Mouse (Mus musculus) embryonic fibroblast, embryonic 13.5 days (primary cell): ENCODE measurements at regions not wholly inside any gene's neighbourhood (a gene's known extent, or its start where the extent isn't known, plus 50 kb on each side); places are given as distances from the start of the nearest gene placed in this dataset.

Source experiments
- H3K27ac ChIP-seq: 2 replicates; pipeline ENCODE4 v1.5.1; 2012; ENCODE audit warnings: low read length, control low read depth, inconsistent platforms; ENCODE audit not compliant: insufficient read depth
- H3K4me1 ChIP-seq: 2 replicates; pipeline ENCODE4 v1.6.1; 2011; ENCODE audit warnings: low read length; ENCODE audit not compliant: control insufficient read depth, insufficient read depth
- H3K4me3 ChIP-seq: 2 replicates; pipeline ENCODE4 v1.5.1; 2011; ENCODE audit warnings: mild to moderate bottlenecking, control low read depth, low read length; ENCODE audit not compliant: insufficient read depth
- CTCF ChIP-seq: IDR thresholded peaks from 2 replicates; pipeline ENCODE4 v1.5.1; 2011; ENCODE audit warnings: mild to moderate bottlenecking, control low read depth, low read length, moderate library complexity, borderline replicate concordance; ENCODE audit not compliant: insufficient read depth
- POLR2A ChIP-seq: IDR thresholded peaks from 2 replicates; pipeline ENCODE4 v1.6.1; 2011; ENCODE audit warnings: low read depth, mild to moderate bottlenecking, control low read depth, low read length, moderate library complexity

DNA sequence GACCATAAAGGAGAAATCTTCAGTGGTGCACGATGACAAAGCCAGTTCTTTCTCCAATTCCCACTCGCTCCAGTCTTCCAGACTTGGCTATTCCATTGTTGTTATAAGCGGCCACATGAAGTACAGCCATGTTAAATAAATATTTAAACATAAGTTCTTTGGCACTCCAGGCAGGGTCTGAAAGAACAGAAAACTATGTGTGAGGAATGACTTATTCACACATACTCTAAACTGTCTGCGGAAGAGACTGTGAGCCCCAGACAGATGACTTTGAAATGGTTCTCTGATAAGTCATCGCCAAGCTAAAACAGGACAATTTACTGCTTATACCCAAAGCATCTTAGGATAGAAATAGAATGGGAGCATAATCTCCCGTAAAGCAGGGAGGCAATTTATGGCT lies 377.2 kb upstream of the Tom1l1 start:
- H3K4me3 ChIP-seq, result no peak overlapping the region
- TF ChIP-seq POLR2A (no peak), CTCF (no peak)
- peaks cover 7% of the 10 kb centered on the region for H3K4me1 ChIP-seq
- peak overlapping the region; percentile 99 for H3K27ac ChIP-seq

DNA sequence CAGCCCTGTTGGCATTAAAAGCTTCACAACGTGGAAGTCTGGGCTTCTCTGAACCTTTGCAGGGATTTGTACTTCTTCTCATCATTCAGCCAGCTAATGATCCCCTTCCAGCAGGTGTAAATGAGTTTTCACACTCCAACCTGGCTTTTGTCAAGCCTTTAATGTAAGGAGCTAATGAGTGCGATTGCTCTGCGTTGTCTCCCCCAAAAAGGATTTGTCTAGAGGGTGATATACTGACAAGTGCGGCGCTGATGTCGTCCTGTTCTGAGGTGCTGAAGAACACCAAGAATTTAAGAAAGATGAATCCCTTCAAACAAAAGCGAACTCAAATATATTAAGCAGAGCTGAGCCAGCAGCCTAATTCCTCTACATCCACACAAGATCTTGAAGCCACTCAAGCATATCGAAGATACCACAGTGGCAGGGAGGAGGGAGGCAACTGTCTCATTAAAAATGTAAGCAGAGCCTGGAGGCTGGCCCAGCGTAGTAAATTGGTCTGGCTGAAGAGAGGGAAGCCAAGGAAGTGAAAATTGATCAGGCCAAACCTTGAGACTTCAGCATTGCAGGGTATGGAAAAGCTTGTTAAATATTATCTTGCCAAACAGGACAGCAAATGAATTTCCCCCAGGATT lies 368.9 kb upstream of the Tom1l1 start:
- no peak overlapping the region for H3K4me3 ChIP-seq
- H3K4me1 ChIP-seq, result peaks cover 3% of the 10 kb centered on the region; the same call in 1 of the 2 replicates
- H3K27ac ChIP-seq, result no peak overlapping the region
- no peak for TF ChIP-seq POLR2A

DNA sequence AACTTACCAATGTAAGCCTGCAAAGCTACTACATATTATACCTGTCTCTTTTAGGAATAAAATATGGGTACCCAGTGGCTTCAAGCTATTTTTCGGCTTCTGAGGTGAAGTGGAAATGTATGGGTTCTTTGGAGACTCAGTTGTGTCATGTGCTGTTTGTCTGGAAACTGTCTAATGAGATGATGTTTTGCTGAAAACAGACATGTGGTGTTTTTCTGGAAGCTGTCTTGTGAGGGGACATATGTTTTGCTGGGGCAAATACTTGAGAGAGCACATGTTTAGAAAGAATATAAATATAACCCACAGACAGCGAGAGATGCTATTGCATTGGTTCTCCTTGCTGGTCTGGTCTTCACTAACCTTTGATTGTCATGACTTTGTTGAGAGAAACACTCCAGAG lies 365.2 kb upstream of the Tom1l1 start:
- Histone ChIP-seq H3K4me3 (no peak overlapping the region), H3K27ac (no peak overlapping the region), H3K4me1 (no peaks in the 10 kb centered on the region)
- TF ChIP-seq CTCF, result no peak
- TF ChIP-seq POLR2A, result no peak

DNA sequence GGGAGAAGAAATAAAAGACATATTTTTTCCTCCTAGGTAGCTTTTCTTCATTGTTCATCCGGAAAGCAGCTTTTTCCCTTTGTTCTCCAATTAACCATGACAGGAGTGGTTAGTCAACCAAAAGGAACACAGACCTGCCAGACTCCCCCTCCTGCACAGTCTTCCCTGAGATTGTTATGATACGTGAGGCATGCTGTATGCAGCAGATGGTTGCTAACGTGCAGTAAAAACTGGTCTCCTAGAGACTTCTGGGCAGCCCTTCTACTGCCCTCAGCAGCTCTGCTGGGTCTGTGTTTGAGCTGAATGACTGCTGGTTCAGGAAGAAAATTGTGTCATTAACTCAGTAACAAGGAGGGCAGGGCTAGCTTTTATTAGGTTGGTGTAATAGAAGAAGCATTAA lies 363.5 kb upstream of the Tom1l1 start:
- no peak for TF ChIP-seq POLR2A
- TF ChIP-seq CTCF, result no peak
- H3K4me3 ChIP-seq, result no peak overlapping the region
- H3K4me1 ChIP-seq, result no peaks in the 10 kb centered on the region
- H3K27ac ChIP-seq, result no peak overlapping the region

DNA sequence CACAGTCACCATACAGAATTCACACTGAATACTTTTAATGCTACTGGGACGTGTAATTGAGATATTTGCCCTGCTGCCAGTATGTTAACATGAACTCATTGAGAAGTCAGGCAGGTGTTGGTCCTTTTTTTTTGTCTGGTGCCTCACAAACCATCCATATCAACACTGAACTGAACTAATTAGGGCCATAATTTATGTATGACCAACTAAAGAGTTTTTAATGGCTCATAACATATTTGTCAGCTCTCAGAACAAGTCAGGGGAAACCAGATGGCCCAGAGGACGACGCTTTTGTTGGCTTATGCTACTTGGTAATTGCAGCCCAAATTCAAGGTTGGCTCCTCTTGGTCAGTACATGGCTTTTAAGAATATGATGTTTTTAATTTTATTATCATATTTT lies 353.3 kb upstream of the Tom1l1 start:
- H3K27ac ChIP-seq, result no peak overlapping the region
- H3K4me3 ChIP-seq, result no peak overlapping the region
- no peaks in the 10 kb centered on the region for H3K4me1 ChIP-seq
- no peak for TF ChIP-seq CTCF
- no peak for TF ChIP-seq POLR2A
